Mouse (Mus musculus) lung, postnatal 0 days (tissue): ENCODE results near the gene Tmprss3. TPM values are rescaled to one million over a fixed set of nuclear protein-coding genes. Genes with fewer than 3 reads are reported as not detected.

Experiments
- ATAC-seq: fragments of 200-750 bp; cut with Nextera tagmentation; 2 replicates; pipeline ENCODE4 v1.8.0; 2017; ENCODE audit warnings: moderate library complexity
- DNase-seq: peaks from one replicate; pipeline ENCODE4 v3.0.0-alpha.2; 2016; ENCODE audit warnings: low spot score
- H3K27ac ChIP-seq: fragments of 300-500 bp; sonication (generic); 2 replicates; pipeline ENCODE4 v1.5.1; 2014; ENCODE audit warnings: antibody characterized with exemption, mild to moderate bottlenecking, low read length, mixed read lengths
- H3K27me3 ChIP-seq: fragments of 300-500 bp; sonication (generic); replicated peaks from 2 replicates; pipeline ENCODE4 v1.6.1; 2014; ENCODE audit warnings: low read length, mixed read lengths; ENCODE audit not compliant: insufficient read depth
- H3K36me3 ChIP-seq: fragments of 300-500 bp; sonication (generic); 2 replicates; pipeline ENCODE4 v1.6.1; 2014; ENCODE audit warnings: low read length, mixed read lengths; ENCODE audit not compliant: insufficient read depth
- H3K4me1 ChIP-seq: fragments of 300-500 bp; sonication (generic); 2 replicates; pipeline ENCODE4 v1.6.1; 2014; ENCODE audit warnings: antibody characterized with exemption, low read depth, low read length, mixed read lengths; ENCODE audit not compliant: insufficient read depth
- H3K4me2 ChIP-seq: fragments of 300-500 bp; sonication (generic); replicated peaks from 2 replicates; pipeline ENCODE4 v1.6.1; 2014; ENCODE audit warnings: low read depth, mild to moderate bottlenecking, low read length, moderate library complexity, mixed read lengths
- H3K4me3 ChIP-seq: fragments of 300-500 bp; sonication (generic); 2 replicates; pipeline ENCODE4 v1.5.1; 2014; ENCODE audit warnings: low read depth, low read length
- H3K9ac ChIP-seq: fragments of 300-500 bp; sonication (generic); replicated peaks from 2 replicates; pipeline ENCODE4 v1.6.1; 2014; ENCODE audit warnings: low read depth, mild to moderate bottlenecking
- H3K9me3 ChIP-seq: fragments of 300-500 bp; sonication (generic); 2 replicates; pipeline ENCODE4 v1.6.1; 2016; ENCODE audit warnings: low read length, mixed read lengths
- CTCF ChIP-seq: IDR thresholded peaks from 2 replicates; pipeline ENCODE4 v1.5.1; 2016; ENCODE audit warnings: antibody characterized with exemption, mild to moderate bottlenecking
- EP300 ChIP-seq: IDR thresholded peaks from 2 replicates; pipeline ENCODE4 v1.6.1; 2016; ENCODE audit warnings: antibody characterized with exemption, mild to moderate bottlenecking, control low read depth
- WGBS: fragments of 180-500 bp; shearing (Covaris S2); extraction: QIAGEN DNeasy Blood & Tissue Kit; methylation state at CpG from one replicate; pipeline ENCODE4 v1.1.7; 2014; 5-methylcytosine and 5-hydroxymethylcytosine counted together
- polyA plus RNA-seq: library from polyadenylated mRNA; unstranded; fragments of >200 nt; fragmentation: Nextera tagmentation; extraction: Ambion mirVana; gene quantifications from 2 replicates; pipeline ENCODE4 v1.2.1, GENCODE M21; 2015

Gene Tmprss3
- not detected in 2 replicates for polyA plus RNA-seq

GRCm38 (mm10) chr17:31198877-31199276 is at the start of gene Tmprss3:
Gene Tmprss3, minus strand, starts transcription at chr17:31198977.
- H3K27me3 ChIP-seq, result no peaks in the 10 kb centered on the region
- no peaks in the 10 kb centered on the region for H3K36me3 ChIP-seq
- DNase-seq, result no peak
- no peak within 1 kb of the TSS for H3K4me3 ChIP-seq
- H3K4me1 ChIP-seq, result no peaks in the 10 kb centered on the region
- no peak for ATAC-seq
- H3K27ac ChIP-seq, result no peak within 1 kb of the TSS
- no peak within 1 kb of the TSS for H3K4me2 ChIP-seq
- no peaks in the 10 kb centered on the region for H3K9me3 ChIP-seq
- WGBS, result 91% methylated on average over 11 of the region's 11 CpGs
- no peak within 1 kb of the TSS for H3K9ac ChIP-seq
- TF ChIP-seq EP300, result no peak
- no peak for TF ChIP-seq CTCF

DNA sequence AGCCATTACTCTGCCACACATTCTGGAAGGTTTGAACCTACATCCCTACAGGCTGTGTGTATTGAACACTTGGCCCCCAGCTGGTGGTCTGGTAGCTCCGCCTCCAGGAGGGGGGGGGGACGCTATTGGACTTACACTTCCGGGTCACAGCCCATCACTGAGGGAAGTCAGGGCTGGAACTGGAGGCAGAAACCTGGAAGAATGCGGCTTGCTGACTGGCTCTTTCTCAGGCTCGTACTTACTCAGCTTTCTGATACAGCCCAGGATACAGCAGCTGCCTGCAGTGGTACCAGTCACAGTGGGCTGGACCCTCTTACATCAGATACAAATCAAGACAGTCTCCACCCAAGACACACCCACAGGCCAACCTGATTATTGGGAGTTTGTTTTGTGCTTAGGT is 48.4 kb upstream of the Tmprss3 start:
- Histone ChIP-seq H3K9me3 (no peaks in the 10 kb centered on the region), H3K27ac (no peak overlapping the region), H3K9ac (no peak overlapping the region), H3K4me1 (no peaks in the 10 kb centered on the region), H3K4me2 (no peak overlapping the region), H3K27me3 (no peaks in the 10 kb centered on the region), H3K4me3 (no peak overlapping the region), H3K36me3 (no peaks in the 10 kb centered on the region)
- ATAC-seq (no peak), DNase-seq (no peak)
- 32% methylated on average over 5 of the region's 5 CpGs for WGBS
- no peak for TF ChIP-seq EP300

- no peak for TF ChIP-seq CTCF
- TF ChIP-seq EP300, result no peak
- no peak for ATAC-seq
- DNase-seq, result no peak
Measured at GRCm38 (mm10) chr17:31245321-31245720, 46.5 kb upstream of the Tmprss3 start.

GRCm38 (mm10) chr17:31242764-31243163 is 44.0 kb upstream of the Tmprss3 start:
- Histone ChIP-seq H3K4me1 (no peaks in the 10 kb centered on the region), H3K27ac (no peak overlapping the region), H3K36me3 (no peaks in the 10 kb centered on the region), H3K9ac (no peak overlapping the region), H3K9me3 (no peaks in the 10 kb centered on the region), H3K27me3 (no peaks in the 10 kb centered on the region), H3K4me2 (no peak overlapping the region), H3K4me3 (no peak overlapping the region)
- ATAC-seq (no peak), DNase-seq (no peak)
- WGBS, result 0% methylated on average over 1 of the region's 1 CpGs
- TF ChIP-seq CTCF (peak; percentile 56), EP300 (no peak)

More at GRCm38 (mm10) chr17:31245321-31245720, 46.5 kb upstream of the Tmprss3 start:
- Histone ChIP-seq H3K27ac (no peak overlapping the region), H3K4me3 (no peak overlapping the region), H3K4me1 (no peaks in the 10 kb centered on the region), H3K9ac (no peak overlapping the region), H3K27me3 (no peaks in the 10 kb centered on the region), H3K4me2 (no peak overlapping the region), H3K36me3 (no peaks in the 10 kb centered on the region), H3K9me3 (no peaks in the 10 kb centered on the region)
- 72% methylated on average over 5 of the region's 5 CpGs for WGBS

DNA sequence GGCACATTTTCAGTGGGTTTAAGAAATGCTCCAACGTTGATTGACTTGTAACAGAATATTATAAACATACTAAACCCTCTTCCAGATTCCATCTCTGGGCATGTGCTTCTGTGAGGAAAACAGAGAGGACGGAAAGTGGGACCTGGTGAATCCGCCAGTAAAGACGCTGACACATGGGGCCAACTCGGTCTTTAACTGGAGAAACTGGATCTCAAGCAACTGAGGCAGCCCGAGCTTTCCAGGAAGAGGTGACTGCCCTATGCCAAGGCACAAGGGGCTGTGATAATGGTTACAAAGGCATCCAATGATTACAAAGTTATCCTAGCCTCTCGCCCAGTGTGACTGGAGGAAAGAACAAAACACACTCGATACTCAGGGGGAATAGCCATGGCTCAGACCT is 42.4 kb upstream of the Tmprss3 start:
- H3K27ac ChIP-seq, result no peak overlapping the region
- no peaks in the 10 kb centered on the region for H3K4me1 ChIP-seq
- ATAC-seq (no peak), DNase-seq (no peak)
- H3K9ac ChIP-seq, result no peak overlapping the region
- no peaks in the 10 kb centered on the region for H3K36me3 ChIP-seq
- 75% methylated on average over 8 of the region's 8 CpGs for WGBS
- H3K27me3 ChIP-seq, result no peaks in the 10 kb centered on the region
- H3K4me2 ChIP-seq, result no peak overlapping the region
- H3K4me3 ChIP-seq, result no peak overlapping the region
- no peak for TF ChIP-seq CTCF
- no peak for TF ChIP-seq EP300
- H3K9me3 ChIP-seq, result no peaks in the 10 kb centered on the region

DNA sequence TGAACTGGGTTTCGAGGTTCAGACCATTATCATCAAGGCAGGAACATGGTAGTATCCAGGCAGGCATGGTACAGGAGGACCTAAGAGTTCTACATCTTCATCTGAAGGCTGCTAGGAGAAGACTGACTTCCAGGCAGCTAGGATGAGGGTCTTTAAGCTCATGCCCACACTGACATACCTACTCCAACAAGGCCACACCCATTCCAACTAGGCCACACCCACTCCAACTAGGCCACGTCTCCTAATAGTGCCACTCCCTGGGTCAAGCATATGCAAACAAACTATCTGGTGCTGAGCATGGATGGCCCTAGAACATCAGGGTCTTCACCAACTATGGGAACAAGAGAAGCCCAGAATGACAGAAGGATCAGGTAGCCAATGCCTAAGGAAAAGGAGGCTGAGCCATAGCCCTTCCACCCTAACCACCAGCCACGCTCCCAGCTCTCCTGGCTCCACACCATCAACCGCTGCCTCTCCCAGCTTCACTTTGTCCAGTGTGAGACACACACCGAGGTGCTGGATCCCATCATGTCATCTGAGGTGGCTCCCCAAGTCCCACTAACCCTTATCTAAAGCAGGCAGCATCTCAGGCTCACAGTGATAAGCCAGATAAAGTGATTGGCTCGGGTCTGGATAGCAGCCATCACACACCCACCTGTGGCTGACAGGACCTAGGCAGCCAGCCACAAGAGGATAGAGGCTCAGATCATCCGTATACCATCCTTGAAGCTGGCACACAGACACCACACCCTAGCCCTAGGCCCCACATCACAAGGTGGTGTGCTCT is 39.6 kb upstream of the Tmprss3 start:
- H3K4me1 ChIP-seq, result no peaks in the 10 kb centered on the region
- DNase-seq, result no peak
- no peak for ATAC-seq
- H3K36me3 ChIP-seq, result no peaks in the 10 kb centered on the region
- TF ChIP-seq CTCF (no peak), EP300 (no peak)
- no peak overlapping the region for H3K27ac ChIP-seq
- no peaks in the 10 kb centered on the region for H3K27me3 ChIP-seq
- no peaks in the 10 kb centered on the region for H3K9me3 ChIP-seq
- H3K9ac ChIP-seq, result no peak overlapping the region
- H3K4me2 ChIP-seq, result no peak overlapping the region
- WGBS, result 70% methylated on average over 7 of the region's 7 CpGs
- H3K4me3 ChIP-seq, result no peak overlapping the region
